Mouse (Mus musculus) stomach, embryonic 14.5 days (tissue): ENCODE results near the gene Tnfsf10. TPM values are rescaled to one million over a fixed set of nuclear protein-coding genes. Genes with fewer than 3 reads are reported as not detected.

ENCODE experiments used
- polyA plus RNA-seq: library from polyadenylated mRNA; unstranded; fragments of >200 nt; fragmentation: Nextera tagmentation; extraction: Ambion mirVana; gene quantifications from 2 replicates; pipeline ENCODE4 v1.2.1, GENCODE M21; 2014

The Tnfsf10 gene
- polyA plus RNA-seq, 1 experiment from 2014 or later: 0.17 TPM

Other genes with a start within 250 kb of the Tnfsf10 start
- 59.1 and 60.7 TPM in 2 replicates for gene Ect2, start 163.2 kb upstream of the Tnfsf10 start, polyA plus RNA-seq
- 6.7 and 7.5 TPM in 2 replicates for gene Nceh1, start 134.1 kb upstream of the Tnfsf10 start, polyA plus RNA-seq
- gene Ghsr, start 54.3 kb downstream of the Tnfsf10 start, polyA plus RNA-seq: not detected in 2 replicates